Mouse (Mus musculus): ENCODE data around the gene Fbxo44. TPM values are rescaled to one million over a fixed set of nuclear protein-coding genes. Genes with fewer than 3 reads are reported as not detected.
"Not testable (repeated sequence)": the region's sequence is repeated elsewhere in the genome, so short reads cannot be mapped to it uniquely, and the experiment has no call there.

The Fbxo44 gene
- polyA plus RNA-seq, 1 experiment from 2014 or later, result 29.7 TPM

DNA sequence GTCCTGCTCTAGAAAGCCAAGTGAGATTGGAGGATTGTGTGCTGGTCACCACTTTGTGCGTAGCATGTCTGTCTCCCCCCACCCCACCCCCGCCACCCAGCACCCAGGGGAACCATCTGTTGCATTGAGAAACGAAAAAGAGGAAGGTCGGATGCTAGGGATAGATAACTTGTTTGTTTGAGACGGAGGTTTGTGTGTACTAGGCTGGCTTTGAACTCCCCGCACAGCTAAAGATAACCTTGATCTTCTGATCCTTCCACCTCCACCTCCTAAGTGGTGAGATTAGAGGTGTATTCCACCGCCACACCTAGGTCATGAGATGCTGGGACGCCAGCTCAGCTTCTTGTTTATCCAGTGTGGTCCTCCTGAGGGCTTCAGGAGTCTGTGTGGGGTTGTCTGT, 25.3 kb downstream of the Fbxo44 start:
- DNase-seq (ENCODE audit: low read depth, low spot score) (no peak), ATAC-seq (no peak)
- no peaks in the 10 kb centered on the region for H3K27me3 ChIP-seq
- CTCF ChIA-PET, result interaction anchor here (1.4 kb wide), 1 partner anchor 20 kb away, joined by 3 read pairs; no protein-coding TSS in a partner anchor
- TF ChIP-seq CTCF (IDR thresholded peaks at IDR 0.05), result no peak
- POLR2A ChIA-PET, result interaction anchor here (0.8 kb wide), 1 partner anchor 363 kb away, joined by 5 read pairs; no protein-coding TSS in a partner anchor
- in situ Hi-C loops (cut with MboI; ENCODE audit: low pct_unique_long_range_greater_than_20kb), result no loop called here

DNA sequence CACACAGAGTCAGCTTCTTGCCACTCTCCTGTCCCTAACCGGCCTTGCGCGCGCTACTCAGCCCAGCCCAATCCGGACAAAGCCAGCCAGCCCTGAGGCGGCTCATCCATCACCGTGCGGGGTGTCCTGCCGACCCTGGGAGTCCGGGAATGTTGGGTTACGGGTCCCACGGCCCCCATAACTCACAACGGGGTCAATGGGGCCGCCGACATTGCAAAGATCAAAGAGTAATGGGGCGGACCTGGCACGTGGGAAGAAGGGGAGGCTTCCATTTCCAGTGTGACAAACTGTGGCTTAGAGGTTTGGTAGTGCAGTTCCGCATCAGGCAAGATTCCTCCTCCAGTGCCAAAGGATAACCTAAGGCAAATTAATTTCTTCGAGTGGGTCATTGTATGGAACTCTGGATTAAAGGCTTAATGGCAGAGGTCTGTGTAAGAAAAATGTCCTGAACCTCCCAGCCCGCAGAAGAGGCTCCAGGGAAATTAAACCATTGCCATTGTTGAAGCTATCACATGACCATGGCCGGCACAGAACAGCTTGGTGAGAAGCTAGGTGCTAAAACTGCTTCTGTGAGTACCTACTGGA, 28.7 kb downstream of the Fbxo44 start:
- no peak for DNase-seq (ENCODE audit: low read depth, low spot score)

DNA sequence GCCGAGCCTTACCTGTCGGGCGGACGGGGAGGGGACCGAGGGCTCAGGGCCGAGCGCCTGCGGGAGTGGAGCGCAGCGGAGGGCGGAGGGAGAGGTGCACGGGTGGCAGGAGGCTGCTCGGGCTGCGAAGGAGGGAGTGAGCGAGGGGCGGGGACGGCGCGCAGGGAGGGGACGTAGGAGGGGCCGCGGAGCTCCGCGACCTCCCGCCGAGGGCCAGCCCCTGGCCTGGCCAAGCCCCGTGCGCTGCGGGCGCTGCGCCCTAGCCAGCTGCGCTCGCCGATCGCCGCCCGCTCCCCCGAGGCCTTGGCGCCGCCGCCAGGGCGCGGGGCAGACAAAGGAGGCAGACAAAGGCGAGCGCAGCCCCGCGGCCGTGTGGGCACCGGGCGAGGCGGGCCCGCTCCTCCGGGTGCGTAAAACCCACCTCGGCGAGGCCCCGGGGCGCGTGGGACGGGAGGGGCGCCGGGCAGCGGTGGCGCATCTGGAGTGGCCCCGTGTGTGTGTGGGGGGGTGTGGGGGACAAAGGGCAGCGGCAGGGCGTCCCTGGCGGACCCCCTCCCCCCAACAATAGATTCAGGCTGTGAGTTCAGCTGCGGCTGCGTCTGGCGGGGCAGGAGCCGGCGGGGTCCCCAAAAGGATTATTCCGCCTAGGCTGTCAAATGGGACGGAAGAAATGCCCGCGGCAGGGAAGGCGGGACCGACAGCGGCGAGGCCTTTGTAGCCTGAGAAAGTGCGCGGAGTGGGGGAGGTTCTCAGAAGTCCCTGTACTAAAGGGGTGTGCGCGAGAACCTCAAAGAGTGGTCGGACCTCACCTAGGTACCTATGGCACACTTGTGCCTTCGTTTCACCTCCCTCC, 29.5 kb downstream of the Fbxo44 start, which contains the start of gene Draxin:
Draxin (minus strand) TSS at position 138 of the 853 bp plus-strand sequence.
- ATAC-seq (peak; percentile 54), DNase-seq (ENCODE audit: low read depth, low spot score) (no peak)
- H3K27me3 ChIP-seq, result peaks cover 11% of the 10 kb centered on the region
- TF ChIP-seq CTCF (IDR thresholded peaks at IDR 0.05), result no peak
- ChIA-PET CTCF (interaction anchor here (0.9 kb wide), 1 partner anchor 12 kb away, joined by 3 read pairs; no protein-coding TSS in a partner anchor), POLR2A (no interaction called here)
- in situ Hi-C loops (cut with MboI; ENCODE audit: low pct_unique_long_range_greater_than_20kb), result no loop called here

More for the DNA sequence above, 28.7 kb downstream of the Fbxo44 start:
- in situ Hi-C loops (cut with MboI; ENCODE audit: low pct_unique_long_range_greater_than_20kb), result no loop called here
- POLR2A ChIA-PET, result interaction anchor here (1.0 kb wide), 1 partner anchor 15 kb away, joined by 3 read pairs; no protein-coding TSS in a partner anchor
- H3K27me3 ChIP-seq, result peaks cover 11% of the 10 kb centered on the region
- ATAC-seq, result no peak
- no peak for TF ChIP-seq CTCF (IDR thresholded peaks at IDR 0.05)
- CTCF ChIA-PET, result interaction anchor here (0.9 kb wide), 1 partner anchor 13 kb away, joined by 3 read pairs; no protein-coding TSS in a partner anchor

DNA sequence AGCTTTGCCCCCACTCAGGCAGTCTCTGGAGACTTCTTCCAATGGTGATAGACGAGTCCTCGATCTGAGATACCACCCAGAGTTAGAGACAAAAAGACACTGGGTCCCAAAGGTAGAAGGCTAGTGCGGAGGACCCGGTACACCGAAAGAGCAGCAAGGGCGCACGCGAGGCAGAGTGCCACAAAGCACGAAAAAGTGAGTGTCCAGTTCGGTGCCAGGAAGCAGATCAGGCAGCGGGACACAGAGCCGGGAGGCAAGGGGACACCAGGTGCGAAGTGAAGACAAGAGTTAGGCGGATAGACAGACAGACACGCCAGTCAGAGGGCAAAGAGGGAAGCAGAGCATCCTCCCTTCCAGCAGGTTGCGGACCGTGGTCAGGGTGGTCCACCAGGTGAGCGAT, 30.1 kb downstream of the Fbxo44 start, which contains the start of gene Mad2l2:
Mad2l2 (plus strand) TSS at position 252 of the 400 bp plus-strand sequence.
- POLR2A ChIA-PET, result no interaction called here
- peaks cover 11% of the 10 kb centered on the region for H3K27me3 ChIP-seq
- in situ Hi-C loops (cut with MboI; ENCODE audit: low pct_unique_long_range_greater_than_20kb), result no loop called here
- no peak for TF ChIP-seq CTCF (IDR thresholded peaks at IDR 0.05)
- CTCF ChIA-PET, result interaction anchor here (3.3 kb wide), 1 partner anchor 10 kb away, joined by 21 read pairs; no protein-coding TSS in a partner anchor
- ATAC-seq (no peak), DNase-seq (ENCODE audit: low read depth, low spot score) (no peak)

DNA sequence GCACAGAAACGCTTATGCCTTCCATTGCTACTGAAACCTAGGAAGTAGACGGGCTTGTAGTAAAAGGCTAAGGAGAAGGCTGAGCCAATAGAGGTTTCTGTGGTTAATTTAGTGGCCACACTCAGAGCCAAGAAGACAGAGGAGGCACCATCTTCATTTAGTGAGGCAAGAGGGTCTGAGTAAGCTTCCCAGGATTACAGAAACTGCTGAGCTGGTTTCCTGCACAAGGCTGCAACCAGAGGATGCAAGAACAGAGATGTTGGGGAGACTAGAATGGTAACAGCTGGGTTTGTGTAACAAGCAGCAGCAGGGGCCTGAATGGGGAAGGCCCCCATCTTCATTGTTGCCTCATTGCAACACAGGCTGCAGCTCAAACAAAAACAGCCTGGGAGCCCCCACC, 31.6 kb downstream of the Fbxo44 start:
- ATAC-seq (no peak), DNase-seq (ENCODE audit: low read depth, low spot score) (peak; percentile 37)
- no peak for TF ChIP-seq CTCF (IDR thresholded peaks at IDR 0.05)
- ChIA-PET CTCF (interaction anchor here (0.8 to 3.3 kb wide), 3 partner anchors 11 to 42 kb away, joined by 3 to 21 read pairs (median 3); no protein-coding TSS in a partner anchor), POLR2A (interaction anchor here (1.0 kb wide), 1 partner anchor 11 kb away, joined by 3 read pairs; no protein-coding TSS in a partner anchor)
- H3K27me3 ChIP-seq, result peaks cover 11% of the 10 kb centered on the region
- in situ Hi-C loops (cut with MboI; ENCODE audit: low pct_unique_long_range_greater_than_20kb), result no loop called here

- no peak for ATAC-seq
- no peak for TF ChIP-seq CTCF (IDR thresholded peaks at IDR 0.05)
- ChIA-PET CTCF (interaction anchor here (0.8 to 3.3 kb wide), 4 partner anchors 11 to 42 kb away, joined by 3 to 21 read pairs (median 3); no protein-coding TSS in a partner anchor), POLR2A (interaction anchor here (1.0 kb wide), 1 partner anchor 10 kb away, joined by 3 read pairs; no protein-coding TSS in a partner anchor)
- no peak for DNase-seq (ENCODE audit: low read depth, low spot score)
- H3K27me3 ChIP-seq, result peaks cover 11% of the 10 kb centered on the region
- in situ Hi-C loops (cut with MboI; ENCODE audit: low pct_unique_long_range_greater_than_20kb), result no loop called here
Observed at GRCm38 (mm10) chr4:148128241-148128640, 32.0 kb downstream of the Fbxo44 start.

DNA sequence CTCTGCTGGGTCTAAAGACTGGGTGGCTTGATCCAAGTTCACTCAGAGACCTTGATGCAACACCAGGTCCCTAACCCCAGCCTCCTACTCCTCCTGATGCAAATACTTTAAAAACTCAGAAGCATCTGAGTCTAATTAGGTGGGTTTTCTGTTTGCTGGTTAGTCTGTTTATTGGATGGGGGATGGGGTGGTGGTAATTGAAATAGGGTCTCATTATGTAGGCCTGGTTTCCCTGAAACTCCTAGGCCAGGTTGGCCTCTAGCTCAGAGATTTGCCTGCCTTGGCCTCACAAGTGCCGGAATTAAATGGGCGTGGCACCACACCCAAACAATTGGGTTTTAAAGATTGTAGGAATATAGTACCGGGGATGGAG, 37.6 kb downstream of the Fbxo44 start:
- no peak for DNase-seq (ENCODE audit: low read depth, low spot score)
- in situ Hi-C loops (cut with MboI; ENCODE audit: low pct_unique_long_range_greater_than_20kb), result no loop called here
- TF ChIP-seq CTCF (IDR thresholded peaks at IDR 0.05), result no peak
- no peak for ATAC-seq
- H3K27me3 ChIP-seq, result no peaks in the 10 kb centered on the region
- ChIA-PET POLR2A (no interaction called here), CTCF (no interaction called here)

GRCm38 (mm10) chr4:148121982-148122693, 38.1 kb downstream of the Fbxo44 start:
- no peak for DNase-seq (ENCODE audit: low read depth, low spot score)
- no peaks in the 10 kb centered on the region for H3K27me3 ChIP-seq
- in situ Hi-C loops (cut with MboI; ENCODE audit: low pct_unique_long_range_greater_than_20kb), result no loop called here
- CTCF ChIA-PET, result interaction anchor here (1.6 kb wide), 1 partner anchor 18 kb away, joined by 4 read pairs; no protein-coding TSS in a partner anchor
- TF ChIP-seq CTCF (IDR thresholded peaks at IDR 0.05), result no peak
- POLR2A ChIA-PET, result no interaction called here
- ATAC-seq, result no peak

GRCm38 (mm10) chr4:148121362-148121761, 38.9 kb downstream of the Fbxo44 start:
- POLR2A ChIA-PET, result interaction anchor here (0.6 kb wide), 1 partner anchor 44 kb away, joined by 3 read pairs; no protein-coding TSS in a partner anchor
- no peaks in the 10 kb centered on the region for H3K27me3 ChIP-seq
- CTCF ChIA-PET, result interaction anchor here (1.6 kb wide), 1 partner anchor 19 kb away, joined by 4 read pairs; no protein-coding TSS in a partner anchor
- ATAC-seq (no peak), DNase-seq (ENCODE audit: low read depth, low spot score) (no peak)
- in situ Hi-C loops (cut with MboI; ENCODE audit: low pct_unique_long_range_greater_than_20kb), result no loop called here
- TF ChIP-seq CTCF (IDR thresholded peaks at IDR 0.05), result no peak

GRCm38 (mm10) chr4:148120555-148120954, 39.7 kb downstream of the Fbxo44 start:
- no peaks in the 10 kb centered on the region for H3K27me3 ChIP-seq
- ChIA-PET POLR2A (interaction anchor here (0.6 to 0.7 kb wide), 2 partner anchors 44 to 231 kb away, joined by 3 to 4 read pairs; no protein-coding TSS in a partner anchor), CTCF (interaction anchor here (1.3 to 7.1 kb wide), 3 partner anchors 20 to 48 kb away, joined by 3 to 74 read pairs (median 4); no protein-coding TSS in a partner anchor)
- TF ChIP-seq CTCF (IDR thresholded peaks at IDR 0.05), result no peak
- in situ Hi-C loops (cut with MboI; ENCODE audit: low pct_unique_long_range_greater_than_20kb), result no loop called here
- DNase-seq (ENCODE audit: low read depth, low spot score) (no peak), ATAC-seq (no peak)

DNA sequence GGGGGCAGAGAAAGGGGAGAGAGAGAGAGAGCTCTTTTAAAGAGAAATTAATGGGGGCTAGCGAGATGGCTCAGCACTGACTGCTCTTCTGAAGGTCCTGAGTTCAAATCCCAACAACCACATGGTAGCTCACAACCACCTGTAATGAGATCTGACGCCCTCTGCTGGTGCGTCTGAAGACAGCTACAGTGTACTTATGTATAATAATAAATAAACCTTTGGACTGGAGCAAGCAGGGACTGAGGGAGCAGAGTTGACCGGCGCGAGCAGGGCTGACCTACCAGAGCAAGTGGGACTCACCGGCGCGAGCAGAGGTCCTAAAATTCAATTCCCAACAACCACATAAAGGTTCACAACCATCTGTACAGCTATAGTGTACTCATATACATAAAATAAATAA, 40.7 kb downstream of the Fbxo44 start:
- in situ Hi-C loops (cut with MboI; ENCODE audit: low pct_unique_long_range_greater_than_20kb), result loop anchor here (5.0 kb wide), 1 partner anchor 33 kb away; the partner anchor contains the start of gene Fbxo6
- CTCF ChIA-PET, result interaction anchor here (0.8 to 7.1 kb wide), 5 partner anchors 11 to 49 kb away, joined by 3 to 76 read pairs (median 3); no protein-coding TSS in a partner anchor
- ATAC-seq; H3K27me3 ChIP-seq; POLR2A ChIA-PET; DNase-seq (ENCODE audit: low read depth, low spot score): not testable (repeated sequence)
